Mouse (Mus musculus) testis, postnatal 14 days (tissue): Measurements from ENCODE around the gene Arih2.
A peak's percentile ranks its signal among the peaks of the same experiment; 100 is the strongest.
"Not testable (repeated sequence)": the region's sequence is repeated elsewhere in the genome, so short reads cannot be mapped to it uniquely, and the experiment has no call there.

Source experiments
- DNase-seq: peaks from one replicate; pipeline ENCODE4 v3.0.0; 2021; ENCODE audit warnings: low spot score

Arih2 gene

GRCm38 (mm10) chr9:108649561-108650440 is 615 bp upstream of the Arih2 start:
- DNase-seq, result no peak

DNA sequence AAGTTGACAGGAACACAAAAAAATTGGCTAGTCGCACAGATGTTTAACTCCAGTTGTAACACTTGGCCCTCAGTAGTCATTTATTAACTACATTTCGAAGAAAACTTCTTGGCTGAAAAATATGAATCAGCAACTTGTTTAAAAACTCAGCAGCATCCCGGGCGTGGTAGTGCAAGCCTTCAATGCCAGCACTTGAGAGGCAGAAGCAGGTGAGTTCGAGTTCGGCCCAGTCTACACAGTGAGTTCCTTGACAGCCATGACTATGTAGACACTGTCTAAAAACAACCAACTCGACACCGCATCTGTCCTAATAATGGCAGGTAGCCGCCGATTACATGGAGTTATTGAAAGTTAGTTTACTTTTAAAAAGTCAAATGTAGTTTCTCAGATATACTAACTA is 1.0 kb downstream of the Arih2 start:
- DNase-seq, result no peak

GRCm38 (mm10) chr9:108639825-108640224 is 9.4 kb downstream of the Arih2 start:
- DNase-seq, result no peak

DNA sequence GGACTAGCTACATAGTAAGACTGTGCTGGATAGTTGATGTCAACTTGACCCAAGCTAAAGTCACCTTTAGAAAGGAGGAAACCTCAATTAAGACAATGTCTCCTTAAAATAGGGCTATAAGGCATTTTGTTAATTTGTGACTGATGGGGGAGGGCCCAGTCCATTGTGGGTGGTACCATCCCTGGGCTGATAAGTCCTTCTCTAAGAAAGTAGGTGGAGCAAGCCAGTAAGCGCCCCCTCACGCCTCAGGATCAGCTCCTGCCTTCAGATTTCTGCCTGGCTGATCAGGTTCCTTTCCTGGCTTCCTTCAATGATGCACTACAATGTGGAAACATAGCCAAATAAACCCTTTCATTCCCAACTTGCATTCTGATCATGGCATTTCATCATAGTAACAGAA is 13.8 kb downstream of the Arih2 start:
- DNase-seq, result no peak

GRCm38 (mm10) chr9:108633846-108634245 is 15.3 kb downstream of the Arih2 start:
- no peak for DNase-seq

- no peak for DNase-seq
Observed at GRCm38 (mm10) chr9:108632375-108632774, 16.8 kb downstream of the Arih2 start.

DNA sequence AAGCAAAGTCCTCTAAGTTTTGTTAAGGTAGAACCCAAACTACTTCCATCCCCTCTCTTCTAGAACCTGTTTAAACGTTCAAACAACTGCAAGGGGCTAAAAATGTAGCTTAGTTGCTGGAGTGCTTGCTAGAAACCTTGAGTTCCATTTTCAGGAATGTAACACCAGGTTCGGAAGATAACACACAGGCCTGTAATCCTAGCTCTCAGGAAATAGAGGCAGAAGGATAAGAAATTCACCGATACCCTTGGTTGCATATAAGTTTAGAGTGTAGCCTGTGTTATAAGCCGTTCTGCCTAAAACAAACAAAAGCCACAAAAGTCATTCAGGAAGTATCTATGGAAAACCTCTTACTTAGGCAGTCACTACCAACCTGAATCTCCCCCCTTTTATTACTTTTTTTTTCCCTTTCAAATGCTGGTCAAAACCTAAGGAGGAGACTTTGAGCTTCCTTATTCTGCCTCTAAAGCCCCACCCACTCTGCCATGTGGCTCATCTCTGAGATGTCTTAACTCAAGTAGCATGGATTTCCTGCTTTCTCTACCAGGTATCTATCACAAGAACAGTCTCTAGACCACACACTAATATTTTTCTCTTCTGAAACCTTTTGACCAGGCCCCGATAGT is 17.4 kb downstream of the Arih2 start:
- no peak for DNase-seq

DNA sequence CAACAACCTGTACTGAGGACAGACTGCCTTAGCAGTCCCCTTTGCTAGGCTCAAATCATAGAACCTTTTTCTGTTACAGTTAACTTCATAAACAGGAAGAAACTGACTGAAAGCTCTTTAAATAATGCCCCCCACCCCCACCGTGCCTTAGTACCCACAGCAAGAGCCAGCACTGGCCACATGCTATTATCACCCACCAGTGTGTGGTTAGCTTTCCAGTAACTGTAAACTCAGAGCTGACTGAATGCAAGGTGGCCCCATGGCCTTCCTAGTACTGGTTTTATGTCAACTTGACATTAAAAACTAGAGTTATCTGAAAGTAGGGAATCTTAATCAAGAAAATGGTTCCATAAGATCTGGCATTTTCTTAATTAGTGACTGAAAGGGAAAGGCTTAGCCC is 18.5 kb downstream of the Arih2 start:
- no peak for DNase-seq

DNA sequence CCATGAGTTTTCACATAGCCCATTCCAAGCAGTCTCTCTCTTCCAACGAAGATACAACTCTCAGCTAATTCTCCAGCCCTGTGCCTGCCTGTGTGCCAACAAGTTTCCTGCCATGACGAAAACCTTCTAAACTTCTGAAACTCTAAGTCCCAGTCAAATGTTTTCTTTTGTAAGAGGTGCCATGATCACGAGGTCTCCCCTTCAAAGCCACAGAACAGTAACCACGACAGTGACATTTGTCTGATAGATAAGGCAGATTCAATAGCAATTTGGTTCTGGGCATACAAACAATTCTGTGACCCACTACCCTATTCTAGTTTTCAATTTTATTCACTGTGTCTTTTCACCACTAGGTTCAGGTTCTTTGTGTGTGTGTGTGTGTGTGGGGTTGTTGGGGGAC is 21.0 kb downstream of the Arih2 start:
- no peak for DNase-seq

- DNase-seq, result no peak
Observed at GRCm38 (mm10) chr9:108626498-108626897, 22.7 kb downstream of the Arih2 start.

DNA sequence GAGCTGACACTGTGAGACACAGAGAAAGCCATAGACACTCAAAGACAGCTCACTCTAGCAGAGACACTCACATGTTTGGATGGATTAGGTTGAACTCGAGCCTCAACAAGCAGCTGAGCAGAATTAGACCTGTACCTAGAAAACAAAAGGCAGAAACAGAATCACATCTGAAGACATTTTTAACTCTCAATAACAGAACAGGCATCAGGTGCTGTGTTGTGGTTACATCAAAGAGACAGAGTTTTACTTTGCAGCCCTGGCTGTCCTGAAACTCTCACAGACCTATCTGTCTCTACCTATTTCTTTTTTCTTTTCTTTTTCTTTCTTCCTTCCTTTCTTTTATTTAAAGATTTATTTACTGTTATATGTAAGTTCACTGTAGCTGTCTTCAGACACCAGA is 31.9 kb downstream of the Arih2 start:
- DNase-seq, result no peak

DNA sequence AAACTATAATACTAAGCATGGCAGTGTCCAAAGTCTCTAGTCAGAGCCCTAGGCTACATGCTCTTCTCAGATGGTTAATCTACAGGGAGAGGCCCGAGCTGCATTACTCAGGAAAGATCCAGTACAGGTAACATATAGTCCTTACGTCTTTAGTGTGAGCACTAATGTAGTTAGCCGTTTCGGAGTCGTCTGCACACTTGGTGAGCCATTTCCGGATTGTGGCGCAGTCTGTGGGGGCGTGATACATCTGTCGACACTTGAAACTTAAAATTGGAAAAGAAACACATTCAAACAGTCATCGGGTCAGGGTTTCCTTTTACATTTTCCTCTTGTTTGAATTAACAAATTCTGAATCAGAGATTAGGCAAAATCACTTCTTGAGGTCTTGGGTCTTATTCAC is 37.7 kb downstream of the Arih2 start:
- no peak for DNase-seq

GRCm38 (mm10) chr9:108608889-108609288 is 40.3 kb downstream of the Arih2 start:
- no peak for DNase-seq

DNA sequence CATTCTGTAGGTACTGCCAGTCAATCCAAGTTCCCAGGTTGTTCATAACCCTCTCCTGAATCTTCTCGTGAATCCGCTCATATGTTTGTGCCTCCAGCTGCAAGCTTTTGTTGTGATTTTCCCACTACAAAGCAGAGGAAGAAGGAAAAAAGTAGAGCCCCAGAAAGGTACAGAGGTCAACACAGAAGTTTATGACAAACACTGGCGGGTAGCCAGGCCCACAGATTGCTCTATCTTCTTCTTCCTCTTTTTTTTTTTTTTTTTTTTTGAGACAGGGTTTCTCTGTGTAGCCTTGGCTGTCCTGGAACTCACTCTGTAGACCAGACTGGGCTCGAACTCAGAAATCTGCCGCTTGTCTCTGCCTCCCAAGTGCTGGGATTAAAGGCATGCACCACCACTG is 41.3 kb downstream of the Arih2 start:
- DNase-seq, result not testable (repeated sequence)

DNA sequence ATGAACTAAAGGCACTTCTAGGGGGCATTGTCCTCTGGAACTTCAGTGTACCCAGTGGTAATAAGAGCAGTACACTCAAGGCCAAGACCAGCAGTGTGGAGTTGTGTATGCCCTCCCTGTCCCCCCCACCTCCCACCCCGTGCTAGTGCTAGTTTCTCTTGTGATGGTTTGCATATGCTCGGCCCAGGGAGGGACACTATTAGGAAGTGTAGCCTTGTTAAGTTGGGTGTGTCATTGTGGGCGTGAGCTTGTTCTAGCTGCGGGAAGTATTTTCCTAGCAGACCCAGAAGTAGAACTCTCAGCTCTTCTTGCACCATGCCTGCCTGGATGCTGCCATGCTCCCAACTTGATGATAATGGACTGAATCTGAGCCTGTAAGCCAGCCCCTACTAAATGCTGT is 47.2 kb downstream of the Arih2 start:
- no peak for DNase-seq

DNA sequence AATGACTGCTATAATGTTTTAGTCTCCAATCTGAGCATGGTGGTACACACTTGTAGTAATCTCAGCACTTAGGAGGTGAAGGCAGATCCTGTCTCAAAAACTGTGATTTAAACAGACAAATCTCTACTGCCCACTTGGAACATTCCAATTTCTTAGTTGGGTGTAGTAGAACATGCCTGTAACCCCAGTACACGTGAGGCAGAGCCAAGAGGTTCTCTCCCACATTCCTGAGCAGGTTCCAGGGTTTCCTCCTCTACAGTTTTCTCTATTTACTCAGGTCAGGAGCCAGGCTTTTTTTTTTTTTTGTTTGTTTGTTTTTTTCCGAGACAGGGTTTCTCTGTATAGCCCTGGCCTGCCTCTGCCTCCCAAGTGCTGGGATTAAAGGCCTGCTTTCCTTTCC is 49.2 kb downstream of the Arih2 start:
- DNase-seq, result no peak

- no peak for DNase-seq
Observed at GRCm38 (mm10) chr9:108599021-108599566, 50.1 kb downstream of the Arih2 start.

GRCm38 (mm10) chr9:108596998-108597764 is 52.0 kb downstream of the Arih2 start, which contains the start of gene P4htm:
Gene P4htm (minus strand): TSS chr9:108597667.
- DNase-seq, result peak; percentile 66

GRCm38 (mm10) chr9:108594354-108594753 is 54.8 kb downstream of the Arih2 start:
- no peak for DNase-seq

DNA sequence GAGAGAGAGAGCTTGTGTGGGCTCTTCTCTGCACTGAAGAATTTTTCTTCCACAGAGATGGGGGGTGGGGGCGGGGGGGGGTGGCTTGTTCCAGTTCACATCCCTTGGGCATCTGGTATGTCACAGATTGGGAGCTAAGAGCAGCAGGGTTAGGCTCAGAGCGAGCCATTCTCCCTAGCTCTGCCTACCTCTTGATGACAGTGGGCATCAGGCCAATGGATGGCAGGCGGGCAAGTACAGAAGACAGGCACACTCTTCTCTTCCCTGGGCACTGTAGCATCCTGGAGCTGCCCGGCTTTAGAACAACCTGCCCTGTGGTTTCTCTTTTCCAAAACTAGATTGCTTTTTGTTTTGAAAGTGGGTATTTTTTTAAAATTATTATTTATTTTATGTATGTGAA is 57.7 kb downstream of the Arih2 start:
- no peak for DNase-seq

DNA sequence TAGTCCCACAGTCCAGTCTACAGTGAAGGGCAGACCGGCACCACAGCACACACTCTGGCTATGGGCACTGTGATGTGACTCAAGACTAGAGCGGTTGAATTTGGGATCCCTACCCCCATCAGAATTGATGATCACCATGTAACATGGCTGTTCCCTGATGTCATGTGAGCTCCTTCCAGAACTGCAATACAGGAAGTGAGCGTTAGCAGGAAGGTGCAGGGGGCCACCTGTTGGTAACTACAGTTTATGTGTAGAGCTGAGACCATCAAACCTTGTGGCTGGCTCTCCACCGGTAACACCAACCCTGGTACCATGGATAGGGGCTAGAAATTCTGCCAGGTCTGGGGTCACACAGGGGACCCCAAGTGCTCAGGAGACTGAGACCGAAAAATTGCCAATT is 60.0 kb downstream of the Arih2 start:
- no peak for DNase-seq

GRCm38 (mm10) chr9:108587571-108588180 is 61.5 kb downstream of the Arih2 start:
- DNase-seq, result peak; percentile 74
